Mouse (Mus musculus): Measurements from ENCODE around the gene Kcnh8. TPM values are rescaled to one million over a fixed set of nuclear protein-coding genes. Genes with fewer than 3 reads are reported as not detected.

Gene Kcnh8
- polyA plus RNA-seq, 1 experiment from 2014 or later, result not detected

GRCm38 (mm10) chr17:52880051-52880450 is 277.5 kb downstream of the Kcnh8 start:
- ATAC-seq (ENCODE audit: insufficient number of reproducible peaks, low FRiP score, low TSS enrichment, low read depth) (no peak), DNase-seq (ENCODE audit: low spot score) (no peak)
- H3K9ac ChIP-seq (ENCODE audit: low read length), result no peak overlapping the region
- no peaks in the 10 kb centered on the region for H3K9me3 ChIP-seq (ENCODE audit: control insufficient read depth, low read length)
- H3K27ac ChIP-seq (replicated peaks; ENCODE audit: low read depth, low read length), result no peak overlapping the region
- H3K36me3 ChIP-seq (ENCODE audit: control insufficient read depth, insufficient read depth, low read length), result no peaks in the 10 kb centered on the region
- WGBS, result 80% methylated on average over 2 of the region's 2 CpGs
- H3K4me2 ChIP-seq (ENCODE audit: low read depth, severe bottlenecking), result no peak overlapping the region
- no peak overlapping the region for H3K4me3 ChIP-seq (ENCODE audit: low read depth, low read length)
- no peaks in the 10 kb centered on the region for H3K4me1 ChIP-seq (ENCODE audit: control insufficient read depth, insufficient read depth, low read length)
- H3K27me3 ChIP-seq (ENCODE audit: control insufficient read depth, insufficient read depth, low read length), result no peaks in the 10 kb centered on the region

- WGBS, result 70% methylated on average over 1 of the region's 1 CpGs
- no peak overlapping the region for H3K27ac ChIP-seq (replicated peaks; ENCODE audit: low read depth, low read length)
- H3K4me3 ChIP-seq (ENCODE audit: low read depth, low read length), result no peak overlapping the region
- no peaks in the 10 kb centered on the region for H3K27me3 ChIP-seq (ENCODE audit: control insufficient read depth, insufficient read depth, low read length)
- no peaks in the 10 kb centered on the region for H3K36me3 ChIP-seq (ENCODE audit: control insufficient read depth, insufficient read depth, low read length)
- H3K4me2 ChIP-seq (ENCODE audit: low read depth, severe bottlenecking), result no peak overlapping the region
- H3K4me1 ChIP-seq (ENCODE audit: control insufficient read depth, insufficient read depth, low read length), result no peaks in the 10 kb centered on the region
- no peak for DNase-seq (ENCODE audit: low spot score)
- H3K9ac ChIP-seq (ENCODE audit: low read length), result no peak overlapping the region
- no peaks in the 10 kb centered on the region for H3K9me3 ChIP-seq (ENCODE audit: control insufficient read depth, low read length)
- ATAC-seq (ENCODE audit: insufficient number of reproducible peaks, low FRiP score, low TSS enrichment, low read depth), result no peak
Measured at GRCm38 (mm10) chr17:52885210-52885609, 282.7 kb downstream of the Kcnh8 start.

- Histone ChIP-seq H3K4me3 (ENCODE audit: low read depth, low read length) (no peak overlapping the region), H3K4me2 (ENCODE audit: low read depth, severe bottlenecking) (no peak overlapping the region), H3K27me3 (ENCODE audit: control insufficient read depth, insufficient read depth, low read length) (no peaks in the 10 kb centered on the region), H3K9me3 (ENCODE audit: control insufficient read depth, low read length) (no peaks in the 10 kb centered on the region), H3K4me1 (ENCODE audit: control insufficient read depth, insufficient read depth, low read length) (no peaks in the 10 kb centered on the region), H3K27ac (replicated peaks; ENCODE audit: low read depth, low read length) (no peak overlapping the region), H3K36me3 (ENCODE audit: control insufficient read depth, insufficient read depth, low read length) (no peaks in the 10 kb centered on the region), H3K9ac (ENCODE audit: low read length) (no peak overlapping the region)
- WGBS, result 71% methylated on average over 3 of the region's 3 CpGs
- DNase-seq (ENCODE audit: low spot score), result no peak
- no peak for ATAC-seq (ENCODE audit: insufficient number of reproducible peaks, low FRiP score, low TSS enrichment, low read depth)
Measured at GRCm38 (mm10) chr17:52920519-52921106, 318.1 kb downstream of the Kcnh8 start.

- Histone ChIP-seq H3K9ac (ENCODE audit: low read length) (no peak overlapping the region), H3K9me3 (ENCODE audit: control insufficient read depth, low read length) (no peaks in the 10 kb centered on the region), H3K4me2 (ENCODE audit: low read depth, severe bottlenecking) (no peak overlapping the region), H3K4me3 (ENCODE audit: low read depth, low read length) (no peak overlapping the region), H3K4me1 (ENCODE audit: control insufficient read depth, insufficient read depth, low read length) (no peaks in the 10 kb centered on the region), H3K27me3 (ENCODE audit: control insufficient read depth, insufficient read depth, low read length) (no peaks in the 10 kb centered on the region), H3K36me3 (ENCODE audit: control insufficient read depth, insufficient read depth, low read length) (no peaks in the 10 kb centered on the region), H3K27ac (replicated peaks; ENCODE audit: low read depth, low read length) (no peak overlapping the region)
- ATAC-seq (ENCODE audit: insufficient number of reproducible peaks, low FRiP score, low TSS enrichment, low read depth) (no peak), DNase-seq (ENCODE audit: low spot score) (no peak)
Measured at GRCm38 (mm10) chr17:52943966-52944365, 341.5 kb downstream of the Kcnh8 start.

- no peak overlapping the region for H3K9ac ChIP-seq (ENCODE audit: low read length)
- WGBS, result 71% methylated on average over 1 of the region's 1 CpGs
- no peak for DNase-seq (ENCODE audit: low spot score)
Measured at GRCm38 (mm10) chr17:52972735-52973134, 370.2 kb downstream of the Kcnh8 start.

GRCm38 (mm10) chr17:52980958-52981357 is 378.4 kb downstream of the Kcnh8 start:
- no peaks in the 10 kb centered on the region for H3K36me3 ChIP-seq (ENCODE audit: control insufficient read depth, insufficient read depth, low read length)
- no peak overlapping the region for H3K4me3 ChIP-seq (ENCODE audit: low read depth, low read length)
- H3K9ac ChIP-seq (ENCODE audit: low read length), result no peak overlapping the region
- no peaks in the 10 kb centered on the region for H3K4me1 ChIP-seq (ENCODE audit: control insufficient read depth, insufficient read depth, low read length)
- H3K27ac ChIP-seq (replicated peaks; ENCODE audit: low read depth, low read length), result no peak overlapping the region
- DNase-seq (ENCODE audit: low spot score) (no peak), ATAC-seq (ENCODE audit: insufficient number of reproducible peaks, low FRiP score, low TSS enrichment, low read depth) (no peak)
- H3K4me2 ChIP-seq (ENCODE audit: low read depth, severe bottlenecking), result no peak overlapping the region
- no peaks in the 10 kb centered on the region; the same call in 1 of the 2 replicates for H3K9me3 ChIP-seq (ENCODE audit: control insufficient read depth, low read length)
- H3K27me3 ChIP-seq (ENCODE audit: control insufficient read depth, insufficient read depth, low read length), result no peaks in the 10 kb centered on the region
- 95% methylated on average over 4 of the region's 4 CpGs for WGBS

More at GRCm38 (mm10) chr17:52972735-52973134, 370.2 kb downstream of the Kcnh8 start:
- no peak for ATAC-seq (ENCODE audit: insufficient number of reproducible peaks, low FRiP score, low TSS enrichment, low read depth)
- H3K27ac ChIP-seq (replicated peaks; ENCODE audit: low read depth, low read length), result no peak overlapping the region
- no peaks in the 10 kb centered on the region for H3K4me1 ChIP-seq (ENCODE audit: control insufficient read depth, insufficient read depth, low read length)
- no peak overlapping the region for H3K4me3 ChIP-seq (ENCODE audit: low read depth, low read length)
- no peaks in the 10 kb centered on the region for H3K27me3 ChIP-seq (ENCODE audit: control insufficient read depth, insufficient read depth, low read length)
- H3K9me3 ChIP-seq (ENCODE audit: control insufficient read depth, low read length), result no peaks in the 10 kb centered on the region
- no peaks in the 10 kb centered on the region for H3K36me3 ChIP-seq (ENCODE audit: control insufficient read depth, insufficient read depth, low read length)
- H3K4me2 ChIP-seq (ENCODE audit: low read depth, severe bottlenecking), result no peak overlapping the region

All from limb, embryonic 11.5 days (tissue).